Mouse (Mus musculus) cerebellum, adult 2 months (tissue): ENCODE results near the gene Atf7ip.

Experiments used
- CTCF ChIP-seq: fragments of 200-500 bp; IDR thresholded peaks from 2 replicates; pipeline ENCODE4 v1.5.1; 2011; ENCODE audit warnings: low read depth, mild to moderate bottlenecking, control low read depth, low read length, moderate library complexity, borderline replicate concordance; ENCODE audit not compliant: insufficient read depth
- POLR2A ChIP-seq: fragments of 200-500 bp; IDR thresholded peaks from 2 replicates; pipeline ENCODE4 v1.6.1; 2011; ENCODE audit warnings: low read length, control low read depth, borderline replicate concordance; ENCODE audit not compliant: insufficient read depth

GRCm38 (mm10) chr6:136546987-136547386, 41.0 kb downstream of the Atf7ip start:
- TF ChIP-seq POLR2A = no peak
- TF ChIP-seq CTCF = no peak
